Mouse (Mus musculus) CH12.LX (cell line): ENCODE results near the gene Tmem150c. TPM values are rescaled to one million over a fixed set of nuclear protein-coding genes. Genes with fewer than 3 reads are reported as not detected.

Experiments used
- DNase-seq: peaks from one replicate; pipeline ENCODE4 v3.0.0-alpha.2; 2013; ENCODE audit errors: extremely low read depth
- H3K27ac ChIP-seq: 2 replicates; pipeline ENCODE4 v1.5.1; 2012; ENCODE audit warnings: low read depth, mild to moderate bottlenecking, control low read depth, moderate library complexity; ENCODE audit not compliant: insufficient read depth
- H3K27me3 ChIP-seq: replicated peaks from 2 replicates; pipeline ENCODE3; 2012; ENCODE audit warnings: inconsistent platforms
- H3K36me3 ChIP-seq, 2 experiments: replicated peaks in 1 of 2; 2 replicates each; pipeline versions ENCODE3 to v1.6.1; 2012; ENCODE audit warnings: inconsistent platforms in 1 of 2, low read length in 1 of 2, mild to moderate bottlenecking in 1 of 2, mixed read lengths in 1 of 2, moderate library complexity in 1 of 2; ENCODE audit not compliant: control insufficient read depth in 1 of 2, insufficient read depth in 1 of 2
- H3K4me1 ChIP-seq, 2 experiments: 2 replicates each; pipeline ENCODE4 v1.6.1; 2012; ENCODE audit warnings: inconsistent platforms in 1 of 2, moderate library complexity in 1 of 2; ENCODE audit not compliant: insufficient read depth in 2 of 2, control insufficient read depth in 1 of 2
- H3K4me2 ChIP-seq: 2 replicates; pipeline ENCODE4 v1.6.1; 2012; ENCODE audit warnings: low read depth, mild to moderate bottlenecking, control low read depth; ENCODE audit not compliant: poor library complexity, insufficient read depth, severe bottlenecking
- H3K4me3 ChIP-seq, 3 experiments: fragments of 150-350 bp in 1 of 3; sonication (generic) in 1 of 3; replicated peaks in 1 of 3; 2 replicates each; pipeline versions ENCODE3 to v1.5.1; 2011 to 2012; ENCODE audit warnings: low read depth in 2 of 3, low read length in 2 of 3, mild to moderate bottlenecking in 2 of 3, moderate library complexity in 2 of 3, control low read depth in 1 of 3, improper control_type of control experiment in 1 of 3, inconsistent platforms in 1 of 3, mixed read lengths in 1 of 3; ENCODE audit not compliant: poor library complexity in 1 of 3
- H3K79me2 ChIP-seq: replicated peaks from 2 replicates; pipeline ENCODE4 v1.6.1; 2012; ENCODE audit warnings: mild to moderate bottlenecking, moderate library complexity; ENCODE audit not compliant: control insufficient read depth, poor library complexity, insufficient read depth, severe bottlenecking; ENCODE audit errors: extremely low read depth
- H3K9ac ChIP-seq: 2 replicates; pipeline ENCODE4 v1.6.1; 2012; ENCODE audit warnings: low read depth, mild to moderate bottlenecking, control low read depth, moderate library complexity; ENCODE audit not compliant: insufficient read depth
- H3K9me3 ChIP-seq: replicated peaks from 2 replicates; pipeline ENCODE3; 2012; ENCODE audit warnings: low read length, inconsistent platforms, mixed read lengths
- BHLHE40 ChIP-seq: IDR thresholded peaks from 2 replicates; pipeline ENCODE4 v1.6.1; 2011; ENCODE audit warnings: mild to moderate bottlenecking, low read depth, low read length, improper control_type of control experiment
- CHD2 ChIP-seq: IDR thresholded peaks from 2 replicates; pipeline ENCODE4 v1.6.1; 2011; ENCODE audit warnings: low read length, improper control_type of control experiment
- ELF1 ChIP-seq: IDR thresholded peaks from 2 replicates; pipeline ENCODE4 v1.6.1; 2014; ENCODE audit warnings: low read depth, mild to moderate bottlenecking, inconsistent platforms, low read length, improper control_type of control experiment
- EP300 ChIP-seq: IDR thresholded peaks from 2 replicates; pipeline ENCODE4 v1.6.1; 2011; ENCODE audit warnings: low read length, improper control_type of control experiment
- ETS1 ChIP-seq: conservative IDR thresholded peaks from 2 replicates; pipeline ENCODE4 v1.6.1; 2012; ENCODE audit warnings: low read depth, mild to moderate bottlenecking, inconsistent platforms, low read length, improper control_type of control experiment, moderate library complexity
- HCFC1 ChIP-seq: IDR thresholded peaks from 2 replicates; pipeline ENCODE4 v1.6.1; 2012; ENCODE audit warnings: low read depth, mild to moderate bottlenecking, inconsistent platforms, low read length, improper control_type of control experiment
- IRF4 ChIP-seq: IDR thresholded peaks from 2 replicates; pipeline ENCODE4 v1.6.1; 2014; ENCODE audit warnings: low read depth, mild to moderate bottlenecking, inconsistent platforms, low read length, improper control_type of control experiment
- JUN ChIP-seq: IDR thresholded peaks from 2 replicates; pipeline ENCODE4 v1.6.1; 2011; ENCODE audit warnings: low read depth, mild to moderate bottlenecking, low read length, improper control_type of control experiment, moderate library complexity; ENCODE audit not compliant: insufficient read depth
- JUND ChIP-seq: conservative IDR thresholded peaks from 2 replicates; pipeline ENCODE4 v1.6.1; 2011; ENCODE audit warnings: low read depth, low read length, improper control_type of control experiment
- KAT2A ChIP-seq: IDR thresholded peaks from 2 replicates; pipeline ENCODE4 v1.6.1; 2012; ENCODE audit warnings: low read length, improper control_type of control experiment, inconsistent platforms; ENCODE audit not compliant: insufficient replicate concordance
- MAX ChIP-seq: IDR thresholded peaks from 2 replicates; pipeline ENCODE4 v1.6.1; 2011; ENCODE audit warnings: low read length, improper control_type of control experiment
- MAZ ChIP-seq: IDR thresholded peaks from 2 replicates; pipeline ENCODE4 v1.6.1; 2012; ENCODE audit warnings: low read depth, mild to moderate bottlenecking, inconsistent platforms, low read length, improper control_type of control experiment, moderate library complexity
- MEF2A ChIP-seq: IDR thresholded peaks from 2 replicates; pipeline ENCODE4 v1.6.1; 2014; ENCODE audit warnings: low read depth, mild to moderate bottlenecking, inconsistent platforms, low read length, improper control_type of control experiment, borderline replicate concordance
- MYC ChIP-seq: IDR thresholded peaks from 2 replicates; pipeline ENCODE4 v1.6.1; 2011; ENCODE audit warnings: low read depth, mild to moderate bottlenecking, improper control_type of control experiment, low read length
- NELFE ChIP-seq: IDR thresholded peaks from 2 replicates; pipeline ENCODE4 v1.6.1; 2011; ENCODE audit warnings: low read depth, low read length, improper control_type of control experiment
- NRF1 ChIP-seq: IDR thresholded peaks from 2 replicates; pipeline ENCODE4 v1.6.1; 2014; ENCODE audit warnings: low read depth, mild to moderate bottlenecking, inconsistent platforms, low read length, improper control_type of control experiment, moderate library complexity
- PAX5 ChIP-seq: IDR thresholded peaks from 2 replicates; pipeline ENCODE4 v1.6.1; 2012; ENCODE audit warnings: low read length, inconsistent platforms, mixed read lengths
- POLR2AphosphoS2 ChIP-seq: IDR thresholded peaks from 2 replicates; pipeline ENCODE4 v1.6.1; 2011; ENCODE audit warnings: low read depth, low read length, improper control_type of control experiment
- RAD21 ChIP-seq: IDR thresholded peaks from 2 replicates; pipeline ENCODE4 v1.6.1; 2011; ENCODE audit warnings: low read depth, mild to moderate bottlenecking, low read length, improper control_type of control experiment, moderate library complexity
- RCOR1 ChIP-seq: conservative IDR thresholded peaks from 2 replicates; pipeline ENCODE4 v1.6.1; 2012; ENCODE audit warnings: low read depth, mild to moderate bottlenecking, inconsistent platforms, low read length, improper control_type of control experiment
- SIN3A ChIP-seq: IDR thresholded peaks from 2 replicates; pipeline ENCODE4 v1.6.1; 2012; ENCODE audit warnings: low read length, improper control_type of control experiment, inconsistent platforms
- SMC3 ChIP-seq: IDR thresholded peaks from 2 replicates; pipeline ENCODE4 v1.6.1; 2011; ENCODE audit warnings: low read depth, low read length, improper control_type of control experiment
- TBP ChIP-seq: conservative IDR thresholded peaks from 2 replicates; pipeline ENCODE4 v1.6.1; 2011; ENCODE audit warnings: low read depth, low read length, improper control_type of control experiment
- TCF12 ChIP-seq: IDR thresholded peaks from 2 replicates; pipeline ENCODE4 v1.6.1; 2014; ENCODE audit warnings: low read depth, mild to moderate bottlenecking, inconsistent platforms, low read length, improper control_type of control experiment
- USF1 ChIP-seq: IDR thresholded peaks from 2 replicates; pipeline ENCODE4 v1.6.1; 2014; ENCODE audit warnings: low read depth, mild to moderate bottlenecking, inconsistent platforms, low read length, improper control_type of control experiment
- USF2 ChIP-seq: conservative IDR thresholded peaks from 2 replicates; pipeline ENCODE4 v1.6.1; 2011; ENCODE audit warnings: low read depth, low read length, improper control_type of control experiment
- ZC3H11A ChIP-seq: IDR thresholded peaks from 2 replicates; pipeline ENCODE4 v1.6.1; 2012; ENCODE audit warnings: low read depth, mild to moderate bottlenecking, inconsistent platforms, low read length, improper control_type of control experiment
- ZKSCAN1 ChIP-seq: IDR thresholded peaks from 2 replicates; pipeline ENCODE4 v1.6.1; 2012; ENCODE audit warnings: low read depth, inconsistent platforms, low read length, improper control_type of control experiment, borderline replicate concordance
- ZNF384 ChIP-seq: IDR thresholded peaks from 2 replicates; pipeline ENCODE4 v1.6.1; 2012; ENCODE audit warnings: low read depth, low read length, improper control_type of control experiment, inconsistent platforms
- dilution Hi-C: fragments of 300-500 bp; cut with MboI; formaldehyde crosslinking; loops from 2 replicates; pipeline ENCODE4 v1.14.3; 2020; ENCODE audit warnings: low sequenced_read_pairs; ENCODE audit not compliant: extremely low pct_unique_long_range_greater_than_20kb, extremely low pct_ligation_motif_present
- in situ Hi-C: fragments of 300-500 bp; cut with MboI; formaldehyde crosslinking; loops from 3 replicates; pipeline ENCODE4 v1.14.3; 2019; ENCODE audit warnings: low sequenced_read_pairs, low pct_ligation_motif_present, low pct_unique_long_range_greater_than_20kb, mixed read lengths
- polyA plus RNA-seq: library from polyadenylated mRNA; unstranded; fragments of >175 nt; gene quantifications from 2 replicates; pipeline ENCODE4 v1.2.1, GENCODE M21; 2012; ENCODE audit warnings: low read depth; ENCODE audit not compliant: insufficient read length
- total RNA-seq, 2 experiments: library from RNA; depleted of rRNA; stranded (reverse); fragments of 300-350 nt in 1 of 2; fragments of >200 nt in 1 of 2; gene quantifications; 2 replicates each; pipeline ENCODE4 v1.2.3; 2012 to 2014

Tmem150c gene
- total and polyA plus RNA-seq, 3 experiments = not detected

DNA sequence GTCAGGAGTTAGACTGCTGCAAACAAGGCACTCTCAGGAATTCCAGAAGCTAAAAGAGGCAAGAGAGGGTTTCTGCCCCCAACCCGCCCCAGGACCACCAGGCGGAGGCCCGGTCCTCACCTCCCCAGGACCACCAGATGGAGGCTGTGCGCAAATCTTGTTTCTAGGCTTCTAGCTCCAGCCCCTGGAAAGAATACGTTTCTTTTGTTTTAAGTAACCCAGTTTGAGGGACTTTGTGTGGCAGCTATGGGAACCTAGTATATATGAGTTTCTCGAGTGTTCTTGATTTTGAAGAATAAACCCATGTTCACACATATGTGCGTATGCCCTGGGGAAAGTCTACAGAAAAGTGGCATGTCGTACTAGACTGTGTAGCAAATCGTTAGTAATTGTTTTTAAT lies 37.9 kb upstream of the Tmem150c start:
- dilution Hi-C loops = no loop called here
- no peak for TF ChIP-seq USF2
- TF ChIP-seq IRF4 = no peak
- TF ChIP-seq BHLHE40 = no peak
- TF ChIP-seq ZC3H11A = no peak
- TF ChIP-seq ELF1 = no peak
- no peak for TF ChIP-seq ZNF384
- TF ChIP-seq NELFE = no peak
- TF ChIP-seq TCF12 = no peak
- no peak for TF ChIP-seq SIN3A
- no peak for TF ChIP-seq ETS1
- TF ChIP-seq KAT2A = no peak
- no peak for TF ChIP-seq MYC
- no peak for TF ChIP-seq MEF2A
- no peak for TF ChIP-seq HCFC1
- no peak for TF ChIP-seq POLR2AphosphoS2
- TF ChIP-seq JUND = no peak
- TF ChIP-seq JUN = no peak
- TF ChIP-seq MAX = no peak
- TF ChIP-seq, all 38 proteins: peak for 0
- Histone ChIP-seq H3K9ac (no peak overlapping the region), H3K36me3 (no peaks in the 10 kb centered on the region), H3K79me2 (no peaks in the 10 kb centered on the region), H3K4me3 (no peak overlapping the region), H3K4me1 (peaks cover 6 to 44% of the 10 kb centered on the region in 2 experiments; a peak in 3 of 4 replicates), H3K9me3 (no peaks in the 10 kb centered on the region), H3K27me3 (no peaks in the 10 kb centered on the region), H3K27ac (no peak overlapping the region), H3K4me2 (no peak overlapping the region)
- in situ Hi-C loops = no loop called here
- DNase-seq = no peak

DNA sequence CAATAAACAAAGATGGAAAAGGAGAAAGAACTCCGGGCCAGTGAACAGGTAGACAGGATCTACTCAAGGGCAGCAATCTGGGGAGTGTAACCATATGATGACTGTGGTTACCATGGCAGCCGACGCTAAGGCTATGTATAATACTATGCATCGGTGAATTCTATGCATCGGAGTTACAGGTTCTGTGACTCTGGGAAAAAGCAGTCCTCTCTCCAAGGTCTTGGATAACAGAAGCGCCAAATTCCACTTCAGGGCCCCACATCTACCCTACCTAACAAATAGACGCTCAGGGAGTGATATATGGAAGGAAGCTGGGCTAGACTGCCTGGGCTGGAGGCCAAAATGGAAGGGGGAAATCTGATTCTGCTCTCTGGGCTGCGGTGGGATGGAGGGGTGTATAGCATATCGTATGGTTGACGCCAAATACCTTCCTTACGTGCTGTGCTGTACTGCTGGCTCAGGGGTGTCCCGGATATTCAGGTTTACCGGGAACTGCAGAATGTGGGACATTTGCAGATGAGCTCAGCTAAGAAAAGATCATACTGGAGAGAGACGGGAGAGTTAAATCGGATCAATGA lies 37.3 kb upstream of the Tmem150c start:
- DNase-seq = no peak
- Histone ChIP-seq H3K36me3 (no peaks in the 10 kb centered on the region), H3K9me3 (no peaks in the 10 kb centered on the region), H3K4me2 (no peak overlapping the region), H3K4me1 (peaks cover 5 to 38% of the 10 kb centered on the region in 2 experiments; a peak in 3 of 4 replicates), H3K4me3 (no peak overlapping the region), H3K27me3 (no peaks in the 10 kb centered on the region), H3K9ac (no peak overlapping the region), H3K79me2 (no peaks in the 10 kb centered on the region), H3K27ac (no peak overlapping the region)
- dilution Hi-C loops = no loop called here
- in situ Hi-C loops = no loop called here
- no peak for TF ChIP-seq IRF4
- TF ChIP-seq USF1 = no peak
- TF ChIP-seq MYC = no peak
- no peak for TF ChIP-seq RAD21
- no peak for TF ChIP-seq ETS1
- no peak for TF ChIP-seq ZKSCAN1
- TF ChIP-seq MEF2A = no peak
- no peak for TF ChIP-seq NRF1
- no peak for TF ChIP-seq TCF12
- no peak for TF ChIP-seq MAZ
- no peak for TF ChIP-seq EP300
- TF ChIP-seq BHLHE40 = no peak
- no peak for TF ChIP-seq JUN
- TF ChIP-seq CHD2 = no peak
- no peak for TF ChIP-seq TBP
- no peak for TF ChIP-seq ELF1
- no peak for TF ChIP-seq PAX5
- no peak for TF ChIP-seq SMC3
- TF ChIP-seq RCOR1 = no peak
